Mouse (Mus musculus) CD4-positive, CD25-positive, alpha-beta regulatory T cell, adult 4 months (primary cell): Measurements from ENCODE around the gene Usp37. TPM values are rescaled to one million over a fixed set of nuclear protein-coding genes. Genes with fewer than 3 reads are reported as not detected.

Experiments
- polyA plus RNA-seq, 2 experiments: library from polyadenylated mRNA; unstranded; fragments of 100-300 nt; shearing (Covaris generic); gene quantifications; one replicate each; pipeline ENCODE4 v1.2.1; 2017

Usp37 gene
- polyA plus RNA-seq, 2 experiments from 2014 or later: 30.4 to 38.5 TPM

Other genes starting within 250 kb of the Usp37 start
- 10 to 100 TPM; 16.7 to 27.5 TPM for gene Tmbim1, start 238.7 kb downstream of the Usp37 start, polyA plus RNA-seq
- under 1 TPM in 1 of 2 experiments, not detected in 1; 0.29 TPM for gene Catip, start 182.2 kb downstream of the Usp37 start, polyA plus RNA-seq
- gene Slc11a1, start 169.1 kb downstream of the Usp37 start, polyA plus RNA-seq: 1 to 10 TPM in 1 of 2 experiments, under 1 TPM in 1; 0.78 to 4.0 TPM
- 10 to 100 TPM; 39.8 to 48.3 TPM for gene Ctdsp1, start 152.8 kb downstream of the Usp37 start, polyA plus RNA-seq
- gene Vil1, start 134.9 kb downstream of the Usp37 start, polyA plus RNA-seq: under 1 TPM; 0.23 to 0.33 TPM
- gene Cnot9, start 38.2 kb downstream of the Usp37 start, polyA plus RNA-seq: 10 to 100 TPM; 46.3 to 48.5 TPM
- gene Plcd4, start 1.4 kb downstream of the Usp37 start, polyA plus RNA-seq: 1 to 10 TPM; 1.7 to 2.2 TPM
- gene Zfp142, start 44.0 kb upstream of the Usp37 start, polyA plus RNA-seq: 10 to 100 TPM in 1 of 2 experiments, 1 to 10 TPM in 1; 7.2 to 16.2 TPM
- gene Bcs1l, start 44.0 kb upstream of the Usp37 start, polyA plus RNA-seq: 10 to 100 TPM; 16.0 to 18.4 TPM
- 10 to 100 TPM; 19.7 to 31.9 TPM for gene Rnf25, start 57.1 kb upstream of the Usp37 start, polyA plus RNA-seq
- not detected for gene Stk36, start 57.2 kb upstream of the Usp37 start, polyA plus RNA-seq
- gene Ttll4, start 117.5 kb upstream of the Usp37 start, polyA plus RNA-seq: 10 to 100 TPM; 12.5 to 17.7 TPM
- gene Cyp27a1, start 169.3 kb upstream of the Usp37 start, polyA plus RNA-seq: not detected
- gene Prkag3, start 204.9 kb upstream of the Usp37 start, polyA plus RNA-seq: not detected
- not detected for gene Wnt6, start 227.6 kb upstream of the Usp37 start, polyA plus RNA-seq
- under 1 TPM; 0.13 to 0.48 TPM for gene Wnt10a, start 247.2 kb upstream of the Usp37 start, polyA plus RNA-seq